Mouse (Mus musculus) embryo, embryonic 11 days (tissue): ENCODE results near the gene Ahnak.
"Not testable (repeated sequence)": the region's sequence is repeated elsewhere in the genome, so short reads cannot be mapped to it uniquely, and the experiment has no call there.

Experiments used
- DNase-seq: peaks from one replicate; pipeline ENCODE4 v3.0.0-alpha.2; 2015

Ahnak gene

DNA sequence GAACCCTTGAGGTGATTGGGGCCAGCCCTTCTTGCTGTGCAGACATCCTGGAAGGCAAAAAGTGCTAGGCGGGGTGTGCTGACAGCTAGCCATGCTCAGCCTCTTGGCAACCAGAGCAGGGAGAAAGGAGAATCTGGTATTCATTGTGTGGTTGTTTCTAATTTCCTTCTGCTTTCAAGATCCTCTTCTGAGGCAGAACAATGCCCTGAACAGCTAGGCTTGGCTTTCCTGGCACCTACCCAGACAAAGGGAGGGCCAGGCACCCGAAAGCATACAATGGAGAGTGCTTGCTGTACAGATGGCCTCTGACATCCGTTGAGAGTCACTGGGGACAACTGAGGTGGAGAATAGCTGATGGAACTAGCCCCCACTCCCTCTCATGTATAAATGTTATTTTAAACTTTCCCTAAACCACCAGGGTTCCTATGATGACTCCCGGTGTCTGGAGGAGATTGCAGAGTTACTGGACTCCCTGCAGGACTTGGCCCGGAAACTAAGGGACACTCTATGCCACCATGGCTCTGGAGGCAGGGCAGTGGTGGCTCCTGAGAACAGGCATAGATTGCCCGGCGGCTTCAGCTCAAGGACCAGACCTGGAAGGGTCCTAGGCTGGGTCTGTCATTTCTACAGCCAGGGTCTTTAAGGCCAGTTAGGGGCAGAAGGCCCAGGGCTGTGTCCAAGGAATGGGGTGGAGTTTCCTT is 82.5 kb downstream of the Ahnak start:
- DNase-seq = no peak

DNA sequence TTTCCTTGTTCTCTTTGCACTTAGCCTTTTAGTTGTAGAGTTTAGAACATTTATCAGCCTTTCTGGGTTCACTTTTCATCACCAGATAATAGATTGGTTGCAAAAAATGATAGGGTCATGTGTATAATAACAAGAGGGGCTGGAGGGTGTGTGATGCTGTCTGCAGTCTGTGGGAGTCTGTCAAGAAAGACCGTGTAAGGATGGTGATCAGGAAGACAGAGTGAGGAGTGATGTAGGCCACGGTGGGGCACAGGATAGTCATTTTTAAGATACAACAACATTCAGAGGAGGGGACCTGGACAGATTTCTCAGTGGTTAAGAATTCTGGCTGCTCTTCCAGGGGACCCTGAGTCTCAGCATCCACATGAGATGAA is 83.1 kb downstream of the Ahnak start:
- DNase-seq = no peak

DNA sequence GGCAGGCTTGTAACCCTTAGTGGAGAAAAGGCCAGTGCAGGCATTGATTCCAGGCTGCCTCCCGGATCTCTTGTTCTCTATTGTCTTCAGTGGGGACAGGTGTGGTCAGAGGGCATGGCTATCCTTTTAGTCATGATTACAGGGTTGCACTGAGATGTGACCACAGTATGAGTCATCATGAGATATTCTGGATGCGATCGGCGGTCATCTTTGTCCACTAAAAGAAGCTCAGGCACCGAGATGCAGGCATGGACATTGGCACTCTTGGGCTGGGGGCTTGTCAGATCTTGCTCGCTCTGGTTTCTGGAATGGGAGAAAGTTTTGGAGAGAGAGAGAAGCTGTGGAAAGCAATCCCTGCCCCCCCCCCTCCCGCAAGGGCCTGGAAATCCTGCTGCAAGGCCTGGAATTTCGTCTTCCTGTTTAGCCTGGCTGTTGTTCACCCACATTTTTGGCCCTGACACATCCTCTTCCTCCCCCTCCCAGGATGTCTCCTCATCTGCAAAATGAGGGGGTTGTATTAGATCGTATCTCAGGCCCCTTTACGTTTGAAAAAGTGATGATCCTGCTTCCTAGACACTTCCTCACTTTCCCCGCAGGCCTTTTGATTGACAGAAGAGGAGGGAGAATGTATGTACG is 84.8 kb downstream of the Ahnak start:
- DNase-seq = no peak

DNA sequence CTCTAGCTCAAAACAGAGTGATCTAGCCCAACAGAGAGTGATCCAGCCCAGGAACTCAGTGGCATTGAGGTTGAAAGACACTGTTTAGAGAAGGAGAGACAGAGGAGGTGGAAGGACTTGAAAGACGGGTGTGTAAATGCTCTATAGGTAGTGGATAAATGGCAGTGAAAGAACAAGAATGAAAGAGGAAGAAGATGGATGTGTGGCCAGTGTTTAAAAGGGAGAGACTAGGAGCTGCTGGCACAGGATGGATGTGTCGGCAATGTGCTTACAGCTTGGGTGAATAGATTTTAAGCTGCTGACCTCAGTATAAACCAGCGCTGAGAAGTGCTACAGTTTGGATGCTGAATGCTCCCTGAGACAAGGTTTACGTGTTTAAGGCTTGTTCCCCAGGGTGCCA is 85.3 kb downstream of the Ahnak start:
- DNase-seq = no peak

- DNase-seq = no peak
These were observed 86.5 kb downstream of the Ahnak start for GRCm38 (mm10) chr19:9075558-9075957.

- no peak for DNase-seq
These were observed 87.0 kb downstream of the Ahnak start for GRCm38 (mm10) chr19:9076035-9076434.

- DNase-seq = no peak
These were observed 88.0 kb downstream of the Ahnak start for GRCm38 (mm10) chr19:9076982-9077660.

DNA sequence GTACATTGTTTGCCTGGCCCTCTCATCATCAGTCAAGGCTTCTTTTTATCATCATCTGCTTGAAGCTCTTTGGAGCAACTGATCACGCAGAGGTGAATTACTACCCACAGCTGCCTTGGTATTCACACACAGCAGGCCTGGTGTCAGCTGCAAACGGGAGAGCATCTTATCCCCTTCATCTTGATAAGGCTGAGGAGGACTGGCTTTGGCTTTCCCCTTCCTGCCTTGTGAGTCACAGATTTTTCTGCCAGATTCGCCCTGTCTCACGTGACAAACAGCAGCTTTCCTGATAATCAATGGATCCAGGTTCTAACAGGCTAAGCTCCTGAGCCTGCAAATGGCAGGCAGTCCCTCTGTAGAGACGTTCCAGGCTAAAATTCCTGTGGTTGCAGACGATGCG is 90.8 kb downstream of the Ahnak start:
- DNase-seq = no peak

- DNase-seq = no peak
These were observed 92.5 kb downstream of the Ahnak start for GRCm38 (mm10) chr19:9081311-9082190.

DNA sequence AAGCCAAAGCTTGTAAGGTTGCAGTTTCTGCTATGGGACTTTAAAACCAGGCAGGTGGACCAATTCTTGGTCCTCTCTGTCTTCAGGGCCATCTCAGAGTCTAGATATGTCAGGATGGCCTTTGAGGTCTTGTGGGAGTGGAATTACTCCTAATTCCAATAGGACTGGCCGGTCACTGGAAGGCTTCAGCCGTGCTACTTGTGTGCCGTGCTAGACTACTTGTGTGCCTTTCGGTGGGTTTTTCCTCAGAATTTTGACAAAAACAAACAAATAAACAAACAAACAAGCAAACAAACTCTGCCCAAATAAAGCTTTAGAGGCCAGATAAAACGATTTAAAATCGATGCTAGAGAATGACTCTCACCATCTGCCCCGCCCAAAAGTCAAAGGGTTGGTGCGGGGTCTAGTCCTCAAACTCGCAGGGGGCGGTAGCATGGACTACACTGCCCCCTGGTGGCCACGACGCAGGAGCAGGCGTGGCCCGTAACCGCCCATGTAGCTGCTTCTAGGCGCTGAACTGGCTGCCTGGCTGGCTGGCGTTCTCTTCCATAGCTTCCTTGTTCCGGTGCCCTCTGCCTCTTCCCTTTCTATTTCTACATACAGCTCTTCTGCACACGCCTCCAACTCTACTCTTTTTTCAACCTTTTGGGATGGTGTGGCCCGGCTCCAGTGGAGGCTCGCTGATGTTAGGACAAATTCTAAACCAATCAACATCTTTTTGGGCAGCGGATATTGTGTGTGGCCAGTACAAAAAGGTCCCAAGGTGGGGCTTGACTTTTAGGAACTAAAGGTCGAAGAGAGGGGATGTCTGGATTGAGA is 93.3 kb downstream of the Ahnak start:
- peak; percentile 92 for DNase-seq

GRCm38 (mm10) chr19:9083010-9083355 is 93.9 kb downstream of the Ahnak start:
- DNase-seq = no peak

- DNase-seq = not testable (repeated sequence)
These were observed 94.8 kb downstream of the Ahnak start for GRCm38 (mm10) chr19:9083892-9084291.

DNA sequence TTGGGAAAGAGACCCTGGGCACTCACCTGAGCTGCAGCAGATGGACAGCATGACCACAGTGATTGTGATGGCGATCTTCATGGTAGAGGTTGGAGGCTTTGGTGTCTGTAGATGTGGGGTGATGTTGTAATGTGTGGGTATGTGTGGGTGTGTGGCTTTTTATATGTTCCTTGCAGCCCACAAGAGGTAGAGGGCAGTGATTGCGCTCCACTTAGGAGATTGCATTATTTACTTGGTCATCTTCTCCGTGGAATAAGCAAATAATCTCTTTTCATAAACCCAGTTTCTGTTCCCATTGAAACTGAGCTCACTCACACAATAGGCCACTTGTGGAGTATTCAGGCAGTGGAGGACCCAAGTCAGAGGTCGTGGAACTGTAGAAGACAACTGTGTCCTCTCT is 98.7 kb downstream of the Ahnak start, which contains the start of gene Scgb1a1:
TSS of gene Scgb1a1 (minus strand) at position 138 of the 400 bp plus-strand sequence.
- DNase-seq = no peak

DNA sequence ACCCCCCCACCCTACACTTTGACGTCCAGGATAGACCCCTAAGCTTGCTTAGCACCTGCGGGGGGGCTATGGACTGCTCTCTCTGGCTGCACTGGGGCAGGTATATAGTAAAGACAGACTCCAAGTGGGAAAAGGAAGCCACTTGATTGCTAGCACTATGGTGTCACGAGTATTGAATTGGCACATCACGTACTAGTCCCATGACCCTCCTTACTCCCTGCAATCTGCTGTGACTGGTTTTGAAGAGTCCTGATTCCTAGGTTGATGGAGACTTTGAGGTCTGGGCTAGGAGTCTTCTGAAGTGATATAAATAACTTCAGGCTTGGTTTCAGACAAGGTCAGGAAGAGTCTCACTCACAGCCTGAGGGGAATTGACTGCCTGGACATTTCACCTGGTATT is 101.1 kb downstream of the Ahnak start:
- no peak for DNase-seq

DNA sequence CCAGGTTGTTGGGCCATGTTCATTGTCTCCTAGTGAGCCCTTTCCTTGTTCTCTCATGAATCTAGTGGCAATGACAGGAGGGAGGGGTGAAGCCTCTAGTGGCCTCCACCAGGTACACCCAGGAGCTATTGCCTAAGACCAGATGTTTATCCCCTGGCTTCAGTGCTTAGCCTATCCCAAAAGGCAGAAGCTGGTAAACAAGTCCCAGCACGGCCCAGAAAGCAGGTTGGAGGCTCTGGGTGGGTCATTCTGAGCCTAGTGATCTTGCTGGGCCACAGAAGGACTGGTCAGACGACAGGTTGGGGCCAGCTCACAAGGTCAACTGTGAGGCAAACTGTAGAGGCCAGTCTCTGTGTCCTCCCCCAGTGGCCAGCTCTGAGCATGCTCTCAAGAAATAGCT is 101.6 kb downstream of the Ahnak start:
- no peak for DNase-seq

DNA sequence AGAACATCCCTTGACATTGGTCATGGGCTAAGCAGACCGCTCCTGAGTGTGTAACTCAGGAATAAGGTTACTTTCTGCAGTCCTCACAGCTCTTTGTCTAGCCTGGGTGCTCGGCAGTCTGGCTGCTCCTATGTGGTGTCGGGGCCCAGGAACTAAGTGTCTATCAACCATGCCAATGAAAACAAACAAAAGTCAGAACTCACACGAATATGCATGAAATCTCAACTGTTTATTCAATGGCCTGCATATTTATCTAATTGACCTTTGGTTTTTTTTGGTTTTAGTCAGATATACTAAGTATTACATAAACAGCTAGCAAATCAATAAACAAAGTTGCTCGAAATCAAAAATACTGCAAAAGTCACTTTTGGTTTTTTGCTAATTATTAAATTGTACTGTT is 106.0 kb downstream of the Ahnak start:
- DNase-seq = no peak

- DNase-seq = no peak
These were observed 108.4 kb downstream of the Ahnak start for GRCm38 (mm10) chr19:9097441-9097840.

DNA sequence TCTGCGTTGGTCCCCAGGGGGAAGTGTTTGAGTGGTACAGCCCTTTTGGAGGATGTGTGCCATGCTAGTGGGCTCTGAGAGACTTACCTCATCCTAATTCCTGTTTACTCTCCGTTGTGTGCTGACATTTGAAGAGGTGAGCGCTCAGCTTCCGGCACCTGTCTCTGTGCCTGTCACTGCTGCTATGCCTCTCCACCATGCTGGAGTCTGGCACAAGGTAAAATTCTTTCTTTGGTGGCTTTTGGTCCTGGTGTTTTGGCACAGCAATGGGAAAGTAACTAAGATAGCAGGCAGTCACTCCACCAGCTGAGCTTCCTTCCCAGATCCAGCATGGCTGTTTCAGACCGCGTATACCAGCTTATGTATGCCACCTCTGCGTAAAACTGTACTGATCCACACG is 110.7 kb downstream of the Ahnak start:
- DNase-seq = no peak

DNA sequence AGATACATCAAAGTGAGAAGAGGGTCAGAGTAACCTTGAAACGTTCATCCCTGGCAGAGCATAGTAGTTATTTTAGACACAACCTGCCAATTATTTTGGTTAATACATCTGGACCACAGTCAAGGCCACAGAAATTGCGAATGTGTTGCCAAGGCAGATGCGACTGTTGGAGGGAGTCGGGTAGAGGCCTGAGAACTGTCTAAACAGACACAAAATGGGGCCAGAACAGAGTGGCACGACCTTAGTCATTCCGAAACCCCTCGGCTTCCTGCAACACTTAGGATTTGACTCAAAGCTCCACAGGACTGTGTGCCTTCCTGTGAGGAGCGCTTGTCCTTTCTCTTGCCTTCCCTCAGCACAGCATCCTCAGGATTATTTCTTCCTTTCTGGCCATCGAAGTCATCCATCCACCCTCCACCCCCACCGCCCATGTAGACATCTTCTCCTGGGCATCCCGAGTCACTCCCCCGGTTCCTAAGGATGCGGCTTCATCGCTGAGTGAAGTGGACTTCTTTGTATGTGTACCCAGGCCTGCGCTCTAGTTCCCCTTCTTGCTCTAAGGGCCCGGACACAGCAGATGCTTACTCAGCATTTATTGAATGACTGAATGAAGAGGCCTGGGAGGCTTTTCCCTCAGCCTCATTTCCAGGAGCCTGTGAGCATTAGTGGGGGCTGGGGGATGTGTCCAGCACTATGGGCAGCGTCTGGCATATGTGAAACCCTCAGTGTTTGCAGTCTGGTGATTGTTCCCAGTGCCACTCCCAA is 111.4 kb downstream of the Ahnak start:
- no peak for DNase-seq

GRCm38 (mm10) chr19:9101062-9101457 is 112.0 kb downstream of the Ahnak start:
- DNase-seq = no peak

DNA sequence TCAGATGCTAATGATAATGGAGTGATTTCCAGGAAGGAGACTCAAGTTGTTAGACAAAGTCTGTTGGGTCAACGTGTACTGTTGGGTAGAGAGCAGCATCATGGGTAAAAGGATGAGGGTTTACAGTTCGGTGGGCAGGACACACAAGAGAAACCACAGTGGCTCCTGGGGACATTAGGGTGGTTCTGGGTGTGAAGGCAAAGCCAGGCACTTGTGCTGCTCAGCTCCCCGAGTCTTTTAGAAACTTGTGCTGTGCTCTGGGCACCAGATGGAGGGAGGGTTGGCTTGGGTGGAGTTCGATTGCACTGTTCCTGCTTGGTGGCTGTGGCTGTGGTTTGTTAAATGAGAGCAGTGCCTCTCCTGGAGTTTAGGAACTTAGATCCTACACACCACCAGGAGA is 114.9 kb downstream of the Ahnak start:
- no peak for DNase-seq
